Mouse (Mus musculus) cortical plate, adult 2 months (tissue): Measurements from ENCODE around the gene Chst8. TPM values are rescaled to one million over a fixed set of nuclear protein-coding genes. Genes with fewer than 3 reads are reported as not detected.
A peak's percentile ranks its signal among the peaks of the same experiment; 100 is the strongest.

ENCODE experiments used
- H3K27ac ChIP-seq: fragments of 200-500 bp; 2 replicates; pipeline ENCODE4 v1.5.1; 2012; ENCODE audit warnings: low read length, control low read depth, inconsistent platforms; ENCODE audit not compliant: insufficient read depth
- H3K4me1 ChIP-seq: fragments of 200-500 bp; 2 replicates; pipeline ENCODE4 v1.6.1; 2011; ENCODE audit warnings: low read length; ENCODE audit not compliant: control insufficient read depth, insufficient read depth
- H3K4me3 ChIP-seq: fragments of 200-500 bp; 2 replicates; pipeline ENCODE4 v1.5.1; 2011; ENCODE audit warnings: mild to moderate bottlenecking, low read length, control low read depth; ENCODE audit not compliant: insufficient read depth
- CTCF ChIP-seq: fragments of 200-500 bp; IDR thresholded peaks from 2 replicates; pipeline ENCODE4 v1.5.1; 2011; ENCODE audit warnings: mild to moderate bottlenecking, control low read depth, low read length; ENCODE audit not compliant: insufficient read depth; ENCODE audit errors: extremely low read depth
- POLR2A ChIP-seq: fragments of 200-500 bp; IDR thresholded peaks from 2 replicates; pipeline ENCODE4 v1.6.1; 2011; ENCODE audit warnings: mild to moderate bottlenecking, low read length, control low read depth; ENCODE audit not compliant: insufficient read depth; ENCODE audit errors: extremely low read depth
- polyA plus RNA-seq: library from polyadenylated mRNA; depleted of rRNA; stranded (reverse); fragments of >200 nt; gene quantifications from 2 replicates; pipeline ENCODE4 v1.2.3, GENCODE M21; 2012

Chst8 gene
- polyA plus RNA-seq, 1 experiment = 11.9 TPM

GRCm38 (mm10) chr7:34746165-34746564 is 66.3 kb downstream of the Chst8 start:
- H3K27ac ChIP-seq = no peak overlapping the region
- TF ChIP-seq POLR2A (no peak), CTCF (no peak)
- H3K4me3 ChIP-seq = no peak overlapping the region
- H3K4me1 ChIP-seq = no peaks in the 10 kb centered on the region

DNA sequence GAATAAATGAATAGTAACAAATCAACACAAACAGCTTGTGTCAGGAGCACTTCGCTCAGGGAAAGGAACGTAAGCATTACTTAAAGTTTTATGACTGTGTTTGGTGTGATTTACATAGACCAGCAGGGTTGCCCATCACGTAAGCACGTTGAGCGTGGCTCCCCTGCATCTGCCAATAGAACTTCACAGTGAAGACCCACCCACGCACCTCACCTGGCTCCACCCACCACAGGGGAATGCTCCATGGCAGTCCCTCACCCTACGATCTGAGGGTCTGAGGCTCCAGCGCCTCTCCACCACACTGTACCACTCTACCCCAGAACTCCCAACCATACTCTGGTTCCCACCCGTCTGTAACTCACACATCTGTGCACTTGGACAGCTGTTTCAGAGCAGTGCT is 67.1 kb downstream of the Chst8 start:
- Histone ChIP-seq H3K27ac (no peak overlapping the region), H3K4me1 (no peaks in the 10 kb centered on the region), H3K4me3 (no peak overlapping the region)
- TF ChIP-seq CTCF = no peak
- TF ChIP-seq POLR2A = no peak

DNA sequence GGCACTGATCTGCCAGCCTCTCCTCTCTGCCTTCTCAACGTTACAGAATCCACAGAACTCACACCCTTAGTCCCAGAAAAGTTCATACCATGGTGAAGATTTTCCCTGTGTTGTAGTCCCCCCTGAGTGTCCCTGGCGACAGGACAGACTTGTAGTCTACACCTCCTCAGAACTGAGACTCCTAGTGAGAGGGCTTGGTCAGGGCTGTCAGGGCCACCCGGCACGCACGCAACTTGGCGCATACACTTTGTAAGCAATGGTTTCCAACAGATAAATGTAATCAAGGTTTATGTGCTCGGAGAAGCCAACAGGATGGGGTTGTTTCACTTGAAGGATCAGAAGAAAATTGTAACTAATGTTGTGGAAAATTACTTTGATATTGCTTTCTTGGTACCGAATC is 67.5 kb downstream of the Chst8 start:
- no peak for TF ChIP-seq POLR2A
- H3K4me1 ChIP-seq = no peaks in the 10 kb centered on the region
- H3K27ac ChIP-seq = no peak overlapping the region
- no peak overlapping the region for H3K4me3 ChIP-seq

GRCm38 (mm10) chr7:34743411-34744085 is 69.0 kb downstream of the Chst8 start:
- Histone ChIP-seq H3K4me1 (no peaks in the 10 kb centered on the region), H3K4me3 (no peak overlapping the region), H3K27ac (no peak overlapping the region)
- no peak for TF ChIP-seq CTCF
- no peak for TF ChIP-seq POLR2A

DNA sequence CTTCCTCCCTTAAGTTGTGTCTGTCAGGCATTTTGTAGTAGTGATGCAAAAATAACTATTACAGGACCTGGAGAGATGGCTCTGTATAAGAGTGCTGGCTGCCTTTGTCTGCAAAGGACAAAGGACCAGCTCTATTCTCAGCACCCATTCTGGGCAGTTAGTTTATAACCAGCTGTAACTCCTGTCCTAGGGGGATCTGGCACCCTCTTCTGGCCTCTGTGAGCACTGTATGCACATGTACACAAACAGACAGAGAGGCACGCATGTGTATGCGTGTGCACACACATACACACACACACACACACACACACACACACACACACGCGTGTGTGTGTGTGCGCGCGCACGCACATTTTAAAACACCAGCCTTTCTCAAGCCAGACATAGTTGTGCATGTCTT is 73.1 kb downstream of the Chst8 start:
- TF ChIP-seq POLR2A (no peak), CTCF (no peak)
- no peak overlapping the region for H3K4me3 ChIP-seq
- H3K4me1 ChIP-seq = peaks cover 1% of the 10 kb centered on the region; the same call in 1 of the 2 replicates
- H3K27ac ChIP-seq = no peak overlapping the region

GRCm38 (mm10) chr7:34737206-34737605 is 75.3 kb downstream of the Chst8 start:
- H3K4me1 ChIP-seq = peaks cover 1% of the 10 kb centered on the region; the same call in 1 of the 2 replicates
- no peak overlapping the region for H3K27ac ChIP-seq
- TF ChIP-seq POLR2A (no peak), CTCF (no peak)
- H3K4me3 ChIP-seq = no peak overlapping the region

DNA sequence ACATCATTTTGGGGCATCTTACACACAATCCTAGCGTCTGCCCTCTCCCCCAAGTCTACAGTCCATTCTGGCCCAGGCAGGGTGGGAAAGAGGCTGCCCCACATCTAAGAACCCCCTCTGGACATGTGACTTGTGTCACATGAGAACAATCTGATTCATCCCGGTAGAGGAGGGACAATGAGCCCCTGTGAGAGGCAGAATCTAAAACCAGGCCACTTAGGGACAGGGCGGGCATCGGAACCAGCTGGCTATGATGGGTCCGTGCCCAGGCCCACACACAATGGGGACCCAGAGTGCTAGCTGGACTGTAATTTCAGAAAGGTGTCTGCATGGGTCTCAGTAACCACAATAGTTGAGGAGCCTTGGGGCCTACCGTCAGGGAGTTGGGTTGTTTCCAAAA is 78.2 kb downstream of the Chst8 start:
- Histone ChIP-seq H3K27ac (peak overlapping the region; percentile 2), H3K4me3 (no peak overlapping the region), H3K4me1 (peaks cover 1% of the 10 kb centered on the region; the same call in 1 of the 2 replicates)
- TF ChIP-seq POLR2A = no peak
- no peak for TF ChIP-seq CTCF

DNA sequence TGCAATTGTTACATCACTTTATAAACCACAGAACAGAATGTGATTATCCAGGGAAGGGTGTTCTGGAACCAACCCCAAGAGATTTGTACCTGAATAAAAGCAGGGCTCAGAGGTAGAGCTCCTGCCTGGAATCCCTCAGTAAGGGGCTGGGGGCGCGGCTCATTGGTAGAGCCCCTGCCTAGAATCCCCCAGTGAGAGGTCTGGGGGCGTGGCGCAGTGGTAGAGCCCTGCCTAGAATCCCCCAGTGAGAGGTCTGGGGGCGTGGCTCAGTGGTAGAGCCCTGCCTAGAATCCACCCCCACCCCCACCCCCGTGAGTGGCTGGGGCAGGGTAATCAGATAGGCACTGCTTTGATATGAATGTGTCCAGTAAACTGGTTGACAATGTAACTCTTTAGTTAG is 83.6 kb downstream of the Chst8 start:
- no peaks in the 10 kb centered on the region for H3K4me1 ChIP-seq
- no peak overlapping the region for H3K4me3 ChIP-seq
- H3K27ac ChIP-seq = no peak overlapping the region
- TF ChIP-seq CTCF (no peak), POLR2A (no peak)

GRCm38 (mm10) chr7:34725206-34725605 is 87.3 kb downstream of the Chst8 start:
- H3K27ac ChIP-seq = no peak overlapping the region
- TF ChIP-seq POLR2A = no peak
- no peak for TF ChIP-seq CTCF
- no peak overlapping the region for H3K4me3 ChIP-seq
- no peaks in the 10 kb centered on the region for H3K4me1 ChIP-seq

DNA sequence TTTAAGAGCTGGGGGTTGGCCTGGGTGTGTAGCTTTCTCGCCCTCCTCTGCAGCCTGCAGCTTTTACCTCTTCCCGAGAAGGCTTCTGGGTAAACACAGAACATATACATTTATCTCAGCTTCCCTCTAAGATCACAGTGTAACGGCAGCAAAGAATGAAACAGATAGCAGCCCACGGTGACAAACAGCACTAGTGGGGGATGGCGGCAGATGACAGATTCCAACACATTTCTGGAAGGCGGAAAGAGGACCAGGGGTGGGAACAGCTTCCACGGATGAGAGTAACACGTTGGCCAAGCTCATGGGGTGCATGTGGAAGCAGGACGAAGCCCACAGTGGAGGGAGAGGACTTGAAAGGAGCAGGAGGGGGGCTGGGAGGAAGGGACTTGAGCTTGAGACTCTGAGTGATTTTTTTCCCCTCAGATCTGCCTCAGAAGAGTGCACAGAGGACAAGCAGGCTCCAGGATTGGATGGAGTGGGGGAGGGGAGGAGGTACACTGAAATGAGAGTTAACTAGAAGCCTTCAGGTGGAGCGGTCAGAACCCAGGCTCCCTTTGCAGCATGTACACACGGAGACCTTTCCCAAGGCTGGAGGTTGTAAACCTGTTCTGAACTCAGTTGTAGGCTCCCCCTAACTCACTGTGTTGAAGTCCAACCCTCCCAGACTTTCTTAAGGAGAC is 89.8 kb downstream of the Chst8 start:
- H3K27ac ChIP-seq = no peak overlapping the region
- H3K4me1 ChIP-seq = no peaks in the 10 kb centered on the region
- H3K4me3 ChIP-seq = no peak overlapping the region
- TF ChIP-seq POLR2A (no peak), CTCF (no peak)
